Mouse (Mus musculus) testis, adult 2 months (tissue): ENCODE measurements around the gene Mgea5.

ENCODE experiments used
- CTCF ChIP-seq: fragments of 200-500 bp; IDR thresholded peaks from 2 replicates; pipeline ENCODE4 v1.5.1; 2012; ENCODE audit warnings: low read depth, mild to moderate bottlenecking, inconsistent platforms, low read length, moderate library complexity; ENCODE audit not compliant: control insufficient read depth, insufficient read depth, insufficient replicate concordance
- POLR2A ChIP-seq: fragments of 200-500 bp; IDR thresholded peaks from 2 replicates; pipeline ENCODE4 v1.6.1; 2012; ENCODE audit warnings: low read depth, mild to moderate bottlenecking, inconsistent platforms, low read length, moderate library complexity; ENCODE audit not compliant: control insufficient read depth

DNA sequence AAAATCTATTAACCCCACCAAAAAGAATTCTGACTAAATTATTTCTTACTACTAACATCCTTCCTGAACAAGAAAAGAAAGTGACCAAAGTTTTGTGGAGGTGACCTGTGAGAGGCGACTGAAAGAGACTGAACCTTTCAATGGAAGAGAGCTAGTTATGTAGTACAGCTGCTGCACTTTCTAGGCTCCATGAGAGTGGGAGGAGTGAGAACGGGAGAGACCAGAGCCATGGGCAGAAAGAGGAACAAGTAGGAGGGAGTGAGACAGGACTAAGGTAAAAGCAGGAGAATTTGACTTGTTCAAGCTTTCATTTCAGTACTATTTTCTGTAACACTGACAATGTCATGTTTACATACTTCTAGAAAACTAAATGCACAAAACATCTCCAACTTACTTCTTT lies 8.2 kb downstream of the Mgea5 start:
- TF ChIP-seq CTCF: no peak
- TF ChIP-seq POLR2A: no peak
